Mouse (Mus musculus) liver, embryonic 14.5 days (tissue): ENCODE data around the gene Hist1h2ak. TPM values are rescaled to one million over a fixed set of nuclear protein-coding genes. Genes with fewer than 3 reads are reported as not detected.
"Not testable (repeated sequence)": the region's sequence is repeated elsewhere in the genome, so short reads cannot be mapped to it uniquely, and the experiment has no call there.

ENCODE experiments used
- ATAC-seq: fragments of 200-750 bp; cut with Nextera tagmentation; 2 replicates; pipeline ENCODE4 v1.8.0; 2017; ENCODE audit warnings: moderate number of reproducible peaks, mild to moderate bottlenecking, moderate library complexity; ENCODE audit not compliant: insufficient read depth
- DNase-seq, 3 experiments: peaks; one replicate each; pipeline ENCODE4 v3.0.0-alpha.2; 2012 to 2013; ENCODE audit warnings: low read depth in 3 of 3, low spot score in 3 of 3
- H3K27ac ChIP-seq: fragments of 300-500 bp; sonication (generic); 2 replicates; pipeline ENCODE4 v1.5.1; 2014; ENCODE audit warnings: moderate library complexity, mild to moderate bottlenecking, control low read depth, inconsistent platforms
- H3K27me3 ChIP-seq: fragments of 300-500 bp; sonication (generic); 2 replicates; pipeline ENCODE4 v1.6.1; 2014; ENCODE audit warnings: mild to moderate bottlenecking, low read length, moderate library complexity; ENCODE audit not compliant: control insufficient read depth, insufficient read depth
- H3K36me3 ChIP-seq: fragments of 300-500 bp; sonication (generic); replicated peaks from 2 replicates; pipeline ENCODE4 v1.6.1; 2014; ENCODE audit warnings: low read depth; ENCODE audit not compliant: control insufficient read depth, insufficient read depth
- H3K4me1 ChIP-seq, 2 experiments: fragments of 200-500 bp in 1 of 2; fragments of 300-500 bp in 1 of 2; sonication (generic) in 1 of 2; replicated peaks; 2 replicates each; pipeline ENCODE4 v1.6.1; 2012 to 2014; ENCODE audit warnings: antibody characterized with exemption in 1 of 2, inconsistent platforms in 1 of 2, low read length in 1 of 2; ENCODE audit not compliant: control insufficient read depth in 2 of 2, insufficient read depth in 2 of 2
- H3K4me2 ChIP-seq: fragments of 300-500 bp; sonication (generic); 2 replicates; pipeline ENCODE4 v1.6.1; 2014; ENCODE audit warnings: low read depth, mild to moderate bottlenecking, control low read depth, moderate library complexity
- H3K4me3 ChIP-seq, 2 experiments: fragments of 200-500 bp in 1 of 2; fragments of 300-500 bp in 1 of 2; sonication (generic) in 1 of 2; 2 replicates each; pipeline ENCODE4 v1.5.1; 2012 to 2014; ENCODE audit warnings: low read depth in 2 of 2, low read length in 2 of 2, mild to moderate bottlenecking in 2 of 2, control low read depth in 1 of 2, inconsistent platforms in 1 of 2, moderate library complexity in 1 of 2; ENCODE audit not compliant: insufficient read depth in 1 of 2
- H3K9ac ChIP-seq: fragments of 300-500 bp; sonication (generic); replicated peaks from 2 replicates; pipeline ENCODE4 v1.6.1; 2014; ENCODE audit warnings: mild to moderate bottlenecking, control low read depth, moderate library complexity
- H3K9me3 ChIP-seq: fragments of 300-500 bp; sonication (generic); 2 replicates; pipeline ENCODE4 v1.6.1; 2016; ENCODE audit warnings: low read length, mixed read lengths; ENCODE audit not compliant: control insufficient read depth
- CTCF ChIP-seq: IDR thresholded peaks from 2 replicates; pipeline ENCODE4 v1.5.1; 2016; ENCODE audit warnings: antibody characterized with exemption, low read depth, control low read depth
- EP300 ChIP-seq: IDR thresholded peaks from 2 replicates; pipeline ENCODE4 v1.6.1; 2016; ENCODE audit warnings: antibody characterized with exemption, low read depth
- whole genome bisulfite sequencing: fragments of 180-500 bp; shearing (Covaris S2); extraction: QIAGEN DNeasy Blood & Tissue Kit; methylation state at CpG from one replicate; pipeline ENCODE4 v1.1.7; 2014; ENCODE audit not compliant: insufficient replicate concordance; 5-methylcytosine and 5-hydroxymethylcytosine counted together
- polyA plus RNA-seq, 2 experiments: library from polyadenylated mRNA; depleted of rRNA in 1 of 2; stranded (reverse) in 1 of 2; unstranded in 1 of 2; fragments of >200 nt; fragmentation: Nextera tagmentation in 1 of 2; extraction: Ambion mirVana in 1 of 2; gene quantifications; 2 replicates each; pipeline versions ENCODE4 v1.2.1 to v1.2.3; 2012 to 2014

The Hist1h2ak gene
- polyA plus RNA-seq, 2 experiments = 11.6 to 61.7 TPM

GRCm38 (mm10) chr13:21722993-21723836 lies 30.4 kb downstream of the Hist1h2ak start:
- no peak for DNase-seq
- Histone ChIP-seq H3K27ac (peak overlapping the region; percentile 98), H3K9ac (peak overlapping the region; percentile 88)

DNA sequence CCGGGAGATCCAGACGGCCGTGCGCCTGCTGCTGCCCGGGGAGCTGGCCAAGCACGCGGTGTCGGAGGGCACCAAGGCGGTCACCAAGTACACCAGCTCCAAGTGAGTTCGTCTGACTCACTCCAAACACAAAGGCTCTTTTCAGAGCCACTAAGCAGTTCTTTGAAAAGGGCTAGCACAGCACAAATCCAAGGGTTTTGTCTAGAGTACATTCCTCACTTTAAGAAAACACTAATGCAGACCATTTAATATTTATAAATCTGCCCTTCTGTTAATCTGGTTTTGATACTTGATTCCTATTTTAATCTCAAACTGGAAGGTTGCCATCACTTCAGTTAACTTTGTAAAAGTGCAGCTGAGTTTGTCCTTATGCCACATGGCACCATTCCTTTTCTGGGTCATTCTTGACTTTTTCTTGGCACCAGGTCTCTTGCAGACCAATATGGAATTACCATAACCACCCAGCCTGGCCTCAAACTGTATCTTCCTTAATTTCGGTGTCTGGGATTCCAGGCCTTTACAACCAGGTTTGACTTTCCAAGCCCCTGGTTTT lies 31.2 kb downstream of the Hist1h2ak start:
- Histone ChIP-seq H3K36me3 (no peaks in the 10 kb centered on the region), H3K4me1 (peaks cover 11 to 14% of the 10 kb centered on the region in 2 experiments), H3K9me3 (no peaks in the 10 kb centered on the region), H3K27me3 (no peaks in the 10 kb centered on the region), H3K4me2 (peak overlapping the region; percentile 80), H3K9ac (peak overlapping the region; percentile 88), H3K4me3 (peak overlapping the region; percentile 51 to 57), H3K27ac (peak overlapping the region; percentile 98)
- DNase-seq = no peak
- WGBS = 3% methylated on average over 11 of the region's 11 CpGs
- TF ChIP-seq CTCF (no peak), EP300 (no peak; the same call in 1 of the 2 replicates)
- ATAC-seq = peak; percentile 25

More at GRCm38 (mm10) chr13:21722993-21723836, 30.4 kb downstream of the Hist1h2ak start:
- Histone ChIP-seq H3K9me3 (no peaks in the 10 kb centered on the region), H3K4me1 (peaks cover 11 to 14% of the 10 kb centered on the region in 2 experiments), H3K4me2 (peak overlapping the region; percentile 80), H3K27me3 (no peaks in the 10 kb centered on the region), H3K4me3 (peak overlapping the region; percentile 51 to 57; a peak in 3 of 4 replicates), H3K36me3 (no peaks in the 10 kb centered on the region)
- TF ChIP-seq CTCF (peak; percentile 34), EP300 (no peak)
- WGBS = 33% methylated on average over 5 of the region's 5 CpGs
- no peak for ATAC-seq

DNA sequence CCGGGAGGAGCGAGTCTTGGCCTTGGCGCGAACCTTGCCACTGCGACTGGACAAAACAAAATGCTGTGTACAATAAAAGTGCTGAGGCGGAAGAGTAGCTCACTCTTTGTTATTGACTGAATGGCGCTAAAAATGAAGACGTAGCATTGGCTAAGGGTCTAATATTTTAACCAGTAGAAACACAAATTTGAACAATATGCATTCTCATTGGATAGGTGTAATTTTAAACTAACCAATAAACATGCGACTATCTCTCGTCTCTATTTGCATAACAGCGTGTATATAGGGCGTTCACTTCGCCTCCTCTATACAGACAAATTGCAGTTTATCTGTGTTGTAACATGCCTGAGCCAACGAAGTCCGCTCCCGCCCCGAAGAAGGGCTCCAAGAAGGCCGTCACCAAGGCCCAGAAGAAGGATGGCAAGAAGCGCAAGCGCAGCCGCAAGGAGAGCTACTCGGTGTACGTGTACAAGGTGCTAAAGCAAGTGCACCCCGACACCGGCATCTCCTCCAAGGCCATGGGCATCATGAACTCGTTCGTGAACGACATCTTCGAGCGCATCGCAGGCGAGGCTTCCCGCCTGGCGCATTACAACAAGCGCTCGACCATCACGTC lies 31.8 kb downstream of the Hist1h2ak start, which contains the start of gene Hist1h2bm:
TSS of gene Hist1h2bm (plus strand) at position 288 of the 616 bp plus-strand sequence.
- DNase-seq = peak; percentile 86 to 94 (median 91)
- H3K9me3 ChIP-seq, H3K36me3 ChIP-seq, H3K27me3 ChIP-seq: not testable (repeated sequence)
- peak; percentile 71 for TF ChIP-seq EP300
- Histone ChIP-seq H3K4me3 (peak within 1 kb of the TSS; percentile 55 to 57), H3K27ac (peak within 1 kb of the TSS; percentile 98), H3K9ac (peak within 1 kb of the TSS; percentile 95), H3K4me2 (peak within 1 kb of the TSS; percentile 80), H3K4me1 (peaks cover 11 to 17% of the 10 kb centered on the region in 2 experiments)
- under 1% methylated on average over 31 of the region's 37 CpGs for WGBS
- ATAC-seq = peak; percentile 88

DNA sequence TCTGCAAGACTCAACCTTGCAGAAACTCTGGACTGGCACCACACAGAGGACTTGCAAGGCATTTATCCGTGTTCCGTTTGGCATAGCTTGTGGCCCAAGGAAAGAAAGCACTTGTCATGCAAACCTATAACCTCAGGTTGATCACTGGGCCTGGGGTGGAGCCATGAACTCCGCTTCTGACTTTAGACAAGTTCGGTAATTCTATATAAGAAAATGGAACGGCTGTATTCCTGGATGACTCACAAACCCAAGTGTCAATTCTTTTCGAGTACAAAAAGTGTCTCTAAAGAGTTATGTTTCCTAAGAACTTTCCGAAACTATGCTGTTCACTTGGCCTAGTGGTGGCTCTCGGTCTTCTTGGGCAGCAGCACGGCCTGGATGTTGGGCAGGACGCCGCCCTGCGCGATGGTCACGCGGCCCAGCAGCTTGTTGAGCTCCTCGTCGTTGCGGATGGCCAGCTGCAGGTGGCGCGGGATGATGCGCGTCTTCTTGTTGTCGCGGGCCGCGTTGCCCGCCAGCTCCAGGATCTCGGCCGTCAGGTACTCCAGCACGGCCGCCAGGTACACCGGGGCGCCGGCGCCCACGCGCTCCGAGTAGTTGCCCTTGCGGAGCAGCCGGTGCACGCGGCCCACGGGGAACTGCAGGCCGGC lies 32.4 kb downstream of the Hist1h2ak start:
- Histone ChIP-seq H3K9ac (peak overlapping the region; percentile 95), H3K4me1 (peaks cover 11 to 18% of the 10 kb centered on the region in 2 experiments), H3K4me2 (peak overlapping the region; percentile 80), H3K4me3 (peak overlapping the region; percentile 52 to 55), H3K27ac (peak overlapping the region; percentile 98)
- ATAC-seq = peak; percentile 9; the same call in 1 of the 2 replicates
- H3K36me3 ChIP-seq, H3K9me3 ChIP-seq, H3K27me3 ChIP-seq, DNase-seq: not testable (repeated sequence)
- WGBS = under 1% methylated on average over 20 of the region's 44 CpGs
